Mouse (Mus musculus) C2C12 (cell line): ENCODE results near the gene Spocd1.

ENCODE experiments used
- CTCF ChIP-seq: IDR thresholded peaks from one replicate; pipeline ENCODE4 v1.5.1; 2011; ENCODE audit not compliant: control insufficient read depth, insufficient read depth, insufficient read length
- MAX ChIP-seq: IDR thresholded peaks from one replicate; pipeline ENCODE4 v1.6.1; 2011; ENCODE audit warnings: mild to moderate bottlenecking, control low read depth

- TF ChIP-seq CTCF (no peak), MAX (no peak)
Observed at GRCm38 (mm10) chr4:129978930-129979329, 49.9 kb downstream of the Spocd1 start.
